Mouse (Mus musculus): ENCODE data around the gene Pbrm1. TPM values are rescaled to one million over a fixed set of nuclear protein-coding genes. Genes with fewer than 3 reads are reported as not detected.
A peak's percentile ranks its signal among the peaks of the same experiment; 100 is the strongest.

Gene Pbrm1
- total RNA-seq, 2 experiments from 2014 or later: 54.0 to 58.2 TPM

DNA sequence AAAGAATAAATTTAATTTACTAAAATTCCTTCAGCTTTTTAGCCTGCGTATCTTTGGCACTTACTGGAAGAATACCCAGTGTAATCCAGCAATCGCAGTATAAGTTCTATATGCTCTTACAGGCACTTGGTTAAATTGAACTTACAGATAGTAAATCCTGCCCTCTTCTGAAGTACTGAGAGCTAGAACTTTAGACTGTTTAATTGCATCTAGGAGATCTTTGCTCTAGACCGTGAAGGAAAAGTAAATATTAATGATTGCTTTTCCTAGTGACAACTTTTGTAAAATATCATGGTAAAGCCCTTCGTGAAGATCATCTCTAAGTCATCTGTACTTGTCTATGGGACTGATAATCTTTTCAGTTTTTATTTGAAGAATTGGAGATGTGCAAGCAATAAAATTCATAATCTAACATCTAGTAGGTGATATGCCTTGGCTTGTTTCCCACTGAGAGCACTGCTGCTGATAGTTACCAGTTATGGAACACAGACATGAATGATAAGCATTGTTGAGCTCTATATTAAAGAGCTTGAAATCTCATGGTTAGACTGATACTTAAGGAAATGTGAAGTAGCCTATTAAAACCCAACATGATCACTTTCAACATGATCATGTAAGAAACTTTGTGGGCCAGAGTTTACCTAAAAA lies 50.3 kb downstream of the Pbrm1 start:
- no peak for DNase-seq (ENCODE audit: low spot score)
- intact Hi-C loops (cut with DNase I): no loop called here

DNA sequence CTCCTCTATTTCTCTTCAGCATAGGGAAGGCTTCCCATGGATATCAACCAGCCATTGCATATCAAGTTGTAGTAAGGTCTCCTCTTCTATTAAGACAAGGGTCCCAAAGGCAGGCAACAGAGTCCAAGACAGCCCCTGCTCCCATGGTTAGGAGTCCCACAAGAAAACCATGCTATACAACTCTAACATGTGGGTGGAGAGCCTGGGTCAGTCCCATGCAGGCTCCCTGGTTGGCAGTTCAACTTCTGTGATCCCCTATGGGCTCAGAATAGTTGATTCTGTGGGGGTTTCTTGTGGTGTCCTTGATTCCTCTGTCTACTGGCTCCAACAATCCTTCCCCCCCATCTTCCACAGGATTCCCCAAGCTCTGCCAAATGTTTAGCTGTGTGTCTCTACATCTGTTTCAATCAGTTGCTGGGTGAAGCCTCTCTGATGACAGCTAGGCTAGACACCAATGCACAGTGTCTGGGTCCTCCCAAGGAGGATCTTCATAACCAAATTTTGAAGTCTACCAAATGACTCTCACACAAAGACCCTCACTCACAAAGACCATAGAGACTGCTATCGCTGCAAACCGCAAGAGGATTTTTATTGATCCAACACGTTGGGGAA lies 59.8 kb downstream of the Pbrm1 start:
- no peak for DNase-seq (ENCODE audit: low spot score)

DNA sequence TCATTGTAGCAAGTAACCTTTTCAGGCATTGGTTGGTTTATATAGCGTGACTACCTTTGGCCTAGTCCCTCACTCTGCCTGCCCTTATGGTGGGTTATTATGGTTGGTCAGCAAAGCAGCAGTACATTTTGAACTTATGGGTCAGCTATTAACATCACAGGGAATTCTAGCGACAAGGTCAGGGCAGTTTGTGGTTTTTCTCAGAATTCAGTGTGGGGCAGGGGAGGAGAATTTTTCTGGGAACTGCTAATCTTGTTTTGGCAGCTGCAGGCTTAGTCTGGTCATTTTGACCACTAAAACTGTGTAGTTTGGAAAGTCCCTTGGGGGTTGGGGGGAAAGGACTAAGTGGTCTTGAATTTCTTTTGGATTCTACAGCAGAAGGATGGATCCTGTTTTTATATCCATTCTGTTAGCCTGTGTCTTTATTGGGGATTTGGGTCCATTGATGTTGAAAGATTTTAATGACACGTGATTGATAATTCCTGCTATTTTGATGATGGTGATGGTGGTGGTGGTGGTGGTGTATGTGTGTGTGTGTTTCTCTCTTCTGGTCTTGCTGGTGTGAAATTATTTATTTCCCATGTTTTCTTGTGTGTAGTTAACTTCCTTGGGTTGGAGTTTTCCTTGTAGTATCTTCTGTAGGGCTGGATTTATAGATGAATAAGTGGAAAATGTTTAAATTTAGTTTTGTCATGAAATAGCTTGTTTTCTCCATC lies 60.5 kb downstream of the Pbrm1 start:
- DNase-seq (ENCODE audit: low spot score): no peak
- intact Hi-C loops (cut with DNase I): no loop called here

More for the DNA sequence above, 59.8 kb downstream of the Pbrm1 start:
- intact Hi-C loops (cut with DNase I): no loop called here

DNA sequence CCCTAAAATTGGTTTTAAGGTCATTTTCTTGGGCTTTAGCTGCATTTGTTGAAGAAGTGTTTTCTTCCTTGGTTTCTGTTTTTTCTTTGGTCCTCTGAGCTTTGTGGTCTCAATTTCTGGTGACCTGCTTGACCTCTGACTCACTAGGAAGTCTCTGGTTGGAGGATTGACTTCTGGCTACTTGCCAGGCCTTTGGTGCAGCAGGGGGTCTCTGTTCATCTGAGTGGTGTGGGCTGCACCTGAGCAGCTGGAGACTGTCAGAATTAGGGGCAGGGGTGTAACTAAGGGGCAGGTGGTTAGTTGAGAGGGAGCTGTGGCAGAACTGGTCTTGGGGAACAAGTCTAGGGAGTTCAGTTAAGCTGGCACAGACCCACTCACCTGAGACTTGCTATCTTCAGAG lies 62.2 kb downstream of the Pbrm1 start:
- no peak for DNase-seq (ENCODE audit: low spot score)
- intact Hi-C loops (cut with DNase I): no loop called here

DNA sequence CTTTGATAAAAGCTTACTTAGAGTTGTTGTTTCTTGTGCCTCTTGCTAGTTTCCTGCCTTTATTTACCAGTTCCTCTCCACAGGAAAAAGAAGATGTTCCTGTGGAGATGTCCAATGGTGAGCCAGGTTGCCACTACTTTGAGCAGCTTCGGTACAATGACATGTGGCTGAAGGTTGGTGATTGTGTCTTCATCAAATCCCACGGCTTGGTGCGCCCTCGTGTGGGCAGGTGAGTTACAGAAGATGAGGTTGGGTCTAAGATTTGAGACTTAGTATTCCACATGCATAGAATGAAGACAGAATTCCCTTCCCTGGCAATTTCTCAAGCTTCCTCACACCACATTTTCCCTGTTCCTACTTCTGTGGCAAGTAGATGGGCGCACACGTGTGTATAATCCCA lies 68.5 kb downstream of the Pbrm1 start:
- intact Hi-C loops (cut with DNase I): no loop called here
- no peak for DNase-seq (ENCODE audit: low spot score)

DNA sequence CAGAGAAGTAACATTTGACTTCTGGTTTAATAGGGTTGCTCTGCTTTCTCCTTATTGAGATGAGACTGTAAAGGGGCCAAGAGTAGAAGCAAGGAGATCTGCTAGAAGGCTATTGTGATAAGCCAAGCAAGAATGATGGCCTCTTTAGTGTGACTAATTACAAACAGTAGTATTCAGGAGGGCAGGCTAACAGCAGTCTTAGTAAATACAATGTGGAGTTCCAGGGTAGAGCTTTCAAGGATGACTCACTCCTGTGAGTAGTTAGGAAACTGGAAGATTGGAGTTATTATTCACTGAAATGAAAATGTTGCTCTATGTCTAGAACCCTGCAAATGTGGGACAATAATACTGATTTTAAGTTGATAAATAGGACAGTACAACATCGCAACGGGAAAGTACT lies 69.6 kb downstream of the Pbrm1 start:
- no peak for DNase-seq (ENCODE audit: low spot score)
- intact Hi-C loops (cut with DNase I): no loop called here

DNA sequence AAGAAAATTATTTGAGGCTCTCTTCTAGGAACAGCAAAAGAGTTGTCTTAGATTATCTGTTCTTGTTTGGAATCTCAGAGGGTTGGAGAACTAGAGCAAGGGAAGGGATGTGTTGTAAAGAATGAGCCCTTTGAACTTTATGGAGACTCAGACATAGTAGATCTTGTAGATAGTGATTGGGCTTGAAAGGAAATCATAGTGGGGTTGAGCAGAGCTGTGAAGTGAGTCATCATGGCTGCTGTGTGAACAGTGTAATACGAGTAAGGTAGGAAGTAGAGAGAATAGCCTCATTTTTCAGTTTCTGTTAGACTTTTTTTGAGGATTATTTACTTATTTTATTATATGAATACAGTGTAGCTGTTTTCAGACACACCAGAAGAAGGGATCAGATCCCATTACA lies 71.0 kb downstream of the Pbrm1 start:
- intact Hi-C loops (cut with DNase I): no loop called here

DNA sequence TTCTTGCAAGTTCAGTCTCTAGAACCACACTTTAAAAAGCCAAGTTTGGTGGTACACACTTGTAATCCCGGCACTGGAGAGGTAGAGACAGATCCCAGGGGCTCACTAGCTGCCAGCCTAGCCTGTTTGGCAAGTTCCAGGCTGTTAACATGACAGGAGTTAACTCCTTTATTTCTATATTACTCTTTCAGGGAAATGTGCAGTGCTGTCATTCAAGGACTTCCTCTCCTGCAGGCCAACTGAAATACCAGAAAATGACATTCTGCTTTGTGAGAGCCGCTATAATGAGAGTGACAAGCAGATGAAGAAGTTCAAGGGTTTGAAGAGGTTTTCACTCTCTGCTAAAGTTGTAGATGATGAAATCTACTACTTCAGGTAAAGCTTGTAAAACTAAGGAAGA lies 86.2 kb downstream of the Pbrm1 start:
- intact Hi-C loops (cut with DNase I): no loop called here
- no peak for DNase-seq (ENCODE audit: low spot score)

More for the DNA sequence above, 71.0 kb downstream of the Pbrm1 start:
- no peak for DNase-seq (ENCODE audit: low spot score)

DNA sequence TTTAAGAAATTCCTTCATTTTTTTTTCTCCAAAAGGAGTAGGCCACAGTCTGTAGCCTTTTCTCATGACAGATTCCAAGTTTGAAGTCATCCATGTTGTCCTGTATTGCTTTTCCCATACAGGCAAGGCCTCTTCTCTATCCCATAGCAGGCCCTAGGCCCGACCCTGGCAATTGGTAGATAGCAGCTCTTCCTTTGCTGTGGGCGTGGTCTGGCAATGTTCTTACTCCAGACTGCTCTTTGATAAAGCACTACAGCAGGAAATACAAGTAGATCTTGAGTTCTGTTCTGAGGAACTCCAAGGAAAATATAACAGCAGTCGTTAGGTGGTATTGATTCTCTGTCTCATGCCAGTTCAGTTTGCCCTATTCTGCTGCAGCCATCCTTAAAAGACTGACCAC lies 91.7 kb downstream of the Pbrm1 start:
- no peak for DNase-seq (ENCODE audit: low spot score)
- intact Hi-C loops (cut with DNase I): no loop called here

DNA sequence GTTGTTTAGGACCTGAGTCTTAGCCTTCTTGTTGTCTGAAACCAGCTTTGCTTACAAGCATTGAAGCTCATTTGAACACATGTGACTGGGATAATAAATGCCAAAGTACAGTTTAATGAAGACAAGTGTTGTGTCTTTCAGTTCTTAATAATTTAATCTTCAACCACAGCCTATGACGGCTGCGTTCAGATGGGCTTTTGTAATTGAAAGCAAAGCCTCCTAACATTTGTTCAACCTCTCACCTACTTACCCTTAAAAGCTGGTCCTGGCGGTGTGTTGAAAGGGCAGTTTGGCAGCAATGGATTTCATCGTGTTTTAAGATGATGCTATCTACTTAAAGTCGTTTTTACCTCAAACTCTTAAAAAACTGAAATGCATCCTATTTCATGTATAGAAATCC lies 93.2 kb downstream of the Pbrm1 start:
- no peak for DNase-seq (ENCODE audit: low spot score)
- intact Hi-C loops (cut with DNase I): no loop called here

DNA sequence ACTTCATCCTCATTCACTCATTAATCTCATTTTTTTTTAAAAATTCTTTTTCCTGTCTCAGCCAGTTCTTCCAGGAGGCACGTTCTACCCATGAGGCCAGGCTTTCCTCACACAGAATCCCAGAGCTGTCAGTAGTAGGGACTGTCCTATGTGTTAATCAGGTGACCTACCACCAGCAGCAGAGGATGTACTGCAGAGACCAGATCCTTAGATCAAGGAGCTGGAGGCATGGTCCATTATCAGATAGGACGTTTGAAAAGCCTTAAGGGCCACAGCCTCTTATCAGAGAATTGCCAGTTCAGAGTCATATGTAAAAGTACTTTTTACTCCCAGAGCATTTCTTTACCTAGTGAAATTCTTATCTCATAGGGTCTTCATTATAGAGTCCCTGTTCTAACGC lies 95.1 kb downstream of the Pbrm1 start:
- intact Hi-C loops (cut with DNase I): no loop called here
- DNase-seq (ENCODE audit: low spot score): no peak

DNA sequence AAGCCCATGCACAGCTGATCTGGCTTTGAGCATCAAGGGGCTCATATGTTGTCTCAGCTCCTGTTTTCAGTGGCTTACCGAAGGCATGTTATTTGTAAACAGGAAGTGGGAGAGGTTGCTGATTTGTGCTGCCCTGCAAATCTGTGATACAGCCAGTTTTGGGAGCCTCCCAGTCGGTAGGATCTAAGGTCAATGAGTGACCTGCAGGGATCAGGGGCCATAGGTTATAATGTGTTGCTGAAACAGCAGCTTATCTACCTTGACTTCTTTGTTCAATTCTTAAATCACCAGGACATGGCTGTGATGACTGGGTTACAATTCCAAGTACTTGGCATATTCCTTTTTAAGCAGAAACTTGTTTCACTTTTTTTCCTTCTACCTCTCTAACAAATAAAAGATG lies 96.6 kb downstream of the Pbrm1 start:
- intact Hi-C loops (cut with DNase I): no loop called here

DNA sequence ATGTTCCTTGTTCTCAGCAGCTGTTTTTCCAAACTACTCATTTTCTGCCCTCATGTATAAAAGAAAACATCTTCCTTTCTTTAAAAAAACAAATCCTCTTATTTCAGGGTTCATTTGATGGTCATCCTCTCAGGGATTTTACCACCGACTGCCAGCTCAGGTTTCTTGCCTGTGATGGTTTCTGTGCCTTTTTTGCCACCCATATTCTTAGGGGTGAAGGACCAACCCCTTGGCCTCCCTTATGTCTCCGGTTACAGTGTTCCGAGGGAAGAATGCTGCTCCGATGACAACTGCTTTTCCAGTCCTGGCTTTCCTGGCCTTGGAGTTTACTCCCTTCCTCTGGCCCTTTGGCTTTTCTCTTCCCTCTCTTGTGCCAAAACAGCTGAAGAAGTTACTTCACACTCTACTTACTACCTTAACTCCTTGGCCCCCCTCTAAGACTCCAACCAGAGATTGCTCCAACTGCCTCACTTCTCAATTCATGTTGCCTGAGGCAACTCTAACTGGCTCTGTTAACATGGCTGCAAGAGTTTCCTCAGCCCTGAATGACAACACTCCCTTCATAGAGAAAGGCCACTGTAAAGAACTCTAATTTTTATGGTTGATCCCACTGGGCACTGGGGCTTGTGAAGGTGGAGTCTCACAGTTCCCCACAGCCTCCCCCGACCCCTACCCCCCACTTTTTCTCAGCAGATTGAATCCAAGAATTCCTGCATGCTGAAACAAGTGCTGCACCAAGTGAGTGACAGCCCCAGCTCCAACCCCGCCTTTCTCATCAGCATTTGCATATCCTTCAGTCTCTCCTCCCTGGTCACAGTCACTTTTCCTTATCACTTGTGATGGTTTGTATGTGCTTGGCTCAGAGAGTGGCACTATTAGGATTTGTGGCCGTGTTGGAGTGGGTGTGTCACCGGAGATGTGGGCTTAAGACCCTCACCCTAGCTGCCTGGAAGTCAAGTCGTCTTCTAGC lies 106.5 kb downstream of the Pbrm1 start:
- intact Hi-C loops (cut with DNase I): no loop called here
- DNase-seq (ENCODE audit: low spot score): no peak

More for the DNA sequence above, 96.6 kb downstream of the Pbrm1 start:
- DNase-seq (ENCODE audit: low spot score): no peak

DNA sequence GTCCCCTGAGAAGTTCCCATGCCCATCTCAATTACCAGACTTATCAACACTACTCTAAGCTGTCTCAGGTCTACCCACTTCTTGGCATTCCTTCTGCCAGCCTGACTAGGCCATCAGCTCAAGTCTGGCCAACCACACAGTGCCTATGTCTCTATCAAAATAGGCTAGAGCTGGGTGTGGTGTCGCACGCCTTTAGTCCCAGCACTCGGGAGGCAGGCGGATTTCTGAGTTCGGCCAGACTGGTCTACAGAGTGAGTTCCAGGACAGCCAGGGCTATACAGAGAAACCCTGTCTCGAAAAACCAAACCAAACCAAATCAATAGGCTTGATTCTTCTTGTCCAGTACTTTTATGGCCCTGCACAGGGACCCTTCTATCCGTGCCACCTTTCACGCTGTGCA lies 107.9 kb downstream of the Pbrm1 start:
- intact Hi-C loops (cut with DNase I): no loop called here
- no peak for DNase-seq (ENCODE audit: low spot score)

DNA sequence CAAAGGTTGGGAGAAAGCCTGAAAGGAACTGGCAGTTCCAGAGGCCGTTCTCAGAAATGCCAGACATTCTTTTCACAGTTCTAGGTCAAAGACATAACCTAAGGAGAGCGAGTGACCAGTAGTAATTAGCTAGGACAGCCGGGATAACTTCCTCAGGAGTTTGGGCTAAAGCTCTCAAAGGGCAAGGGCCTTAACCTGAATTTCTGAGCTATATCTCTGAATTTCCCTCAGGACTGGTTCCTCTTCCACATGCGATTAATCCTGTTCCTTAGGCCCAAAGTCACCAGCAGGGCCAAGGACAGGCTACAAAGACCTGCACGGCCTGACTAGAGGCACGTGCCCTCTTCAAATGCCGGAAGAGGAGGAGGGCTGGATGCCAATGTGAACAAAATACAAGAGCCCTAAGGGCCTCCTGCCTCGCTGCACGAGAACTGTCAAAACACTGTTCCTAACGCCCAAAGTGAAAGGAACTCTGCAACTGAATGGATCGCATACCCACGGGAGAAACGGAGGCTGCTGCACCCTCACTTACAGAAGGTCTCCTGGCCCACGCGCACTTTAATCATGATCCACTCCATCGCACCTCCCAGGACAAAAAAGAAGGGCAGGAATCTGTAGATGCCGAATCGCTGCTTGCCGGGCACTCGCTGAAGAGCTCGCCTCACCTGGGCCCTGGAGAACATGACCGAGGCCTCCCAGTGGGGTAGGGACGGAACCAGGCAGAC lies 109.3 kb downstream of the Pbrm1 start:
- no peak for DNase-seq (ENCODE audit: low spot score)
- intact Hi-C loops (cut with DNase I): loop anchor here (2.0 kb wide), 2 partner anchors 67 to 77 kb away; no protein-coding TSS in a partner anchor

DNA sequence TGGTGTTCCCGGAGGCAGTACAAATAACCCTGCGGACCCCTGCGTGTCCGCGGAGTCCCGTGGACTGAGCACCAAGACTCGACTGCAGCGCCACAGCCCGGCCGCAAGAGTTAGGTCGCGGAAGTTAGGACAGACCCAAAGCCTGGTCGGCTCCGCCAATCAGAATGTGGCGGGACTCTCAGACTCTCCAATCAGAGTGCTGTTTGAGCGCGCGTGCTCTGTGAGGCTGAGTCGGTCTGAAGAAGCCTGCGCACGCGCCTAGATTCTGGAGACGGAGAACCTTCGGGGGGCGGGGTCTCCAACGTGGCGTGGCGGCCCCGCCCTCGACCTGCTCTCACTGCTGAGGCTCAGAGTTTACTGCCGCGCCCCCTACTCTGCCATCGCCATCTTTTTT lies 109.9 kb downstream of the Pbrm1 start, which contains the start of gene Smim4:
Gene Smim4 (minus strand): TSS at position 131 of the 394 bp plus-strand sequence.
- DNase-seq (ENCODE audit: low spot score): peak; percentile 96
- intact Hi-C loops (cut with DNase I): loop anchor here (2.0 kb wide), 2 partner anchors 66 to 76 kb away; no protein-coding TSS in a partner anchor

DNA sequence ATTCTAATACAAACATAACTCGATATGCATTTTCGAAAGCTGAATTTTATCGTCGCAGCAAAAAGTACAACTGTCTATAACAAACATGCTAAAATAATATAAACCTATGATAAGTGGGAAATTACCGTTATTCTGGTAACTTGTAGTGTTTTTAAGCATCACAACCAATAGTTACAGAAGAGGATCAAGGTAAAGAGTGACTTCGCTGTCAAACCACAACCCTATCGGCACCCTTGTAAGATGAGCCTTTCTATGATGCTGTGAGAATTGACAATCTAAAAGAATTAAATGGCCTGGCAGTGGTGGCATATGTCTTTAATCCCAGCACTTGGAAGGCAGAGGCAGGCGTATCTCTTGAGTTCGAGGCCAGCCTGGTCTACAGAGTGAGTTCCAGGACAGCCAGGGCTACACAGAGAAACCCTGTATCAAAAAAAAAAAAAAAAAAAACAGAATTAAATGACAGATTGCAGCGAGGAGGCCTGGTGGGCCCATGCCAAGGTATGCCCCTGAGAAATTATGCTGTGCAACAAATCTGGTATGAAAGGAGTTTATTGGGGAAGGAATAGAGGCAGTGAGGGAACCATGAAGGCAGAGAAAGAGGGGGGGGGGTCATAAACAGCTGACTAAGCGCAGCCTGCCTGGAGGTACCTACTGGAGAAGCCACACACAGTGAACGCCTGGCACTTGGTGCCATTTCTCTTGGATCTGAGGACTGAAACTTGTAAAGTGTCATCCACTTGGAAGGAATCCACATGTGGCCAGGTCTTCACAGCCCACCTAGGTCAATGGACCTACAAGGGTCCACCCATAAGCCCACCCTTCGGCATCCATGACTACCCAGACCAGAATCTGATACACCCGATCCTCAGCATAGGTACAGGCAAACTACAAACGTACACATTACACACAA lies 110.6 kb downstream of the Pbrm1 start:
- DNase-seq (ENCODE audit: low spot score): no peak
- intact Hi-C loops (cut with DNase I): loop anchor here (2.0 to 5.0 kb wide), 3 partner anchors 65 to 118 kb away; no protein-coding TSS in a partner anchor

All from heart, postnatal 25 days (tissue).